Mouse (Mus musculus): ENCODE results near the gene Nkiras2. TPM values are rescaled to one million over a fixed set of nuclear protein-coding genes. Genes with fewer than 3 reads are reported as not detected.

Nkiras2 gene
- polyA plus RNA-seq, 2 experiments, result 15.0 to 16.8 TPM

DNA sequence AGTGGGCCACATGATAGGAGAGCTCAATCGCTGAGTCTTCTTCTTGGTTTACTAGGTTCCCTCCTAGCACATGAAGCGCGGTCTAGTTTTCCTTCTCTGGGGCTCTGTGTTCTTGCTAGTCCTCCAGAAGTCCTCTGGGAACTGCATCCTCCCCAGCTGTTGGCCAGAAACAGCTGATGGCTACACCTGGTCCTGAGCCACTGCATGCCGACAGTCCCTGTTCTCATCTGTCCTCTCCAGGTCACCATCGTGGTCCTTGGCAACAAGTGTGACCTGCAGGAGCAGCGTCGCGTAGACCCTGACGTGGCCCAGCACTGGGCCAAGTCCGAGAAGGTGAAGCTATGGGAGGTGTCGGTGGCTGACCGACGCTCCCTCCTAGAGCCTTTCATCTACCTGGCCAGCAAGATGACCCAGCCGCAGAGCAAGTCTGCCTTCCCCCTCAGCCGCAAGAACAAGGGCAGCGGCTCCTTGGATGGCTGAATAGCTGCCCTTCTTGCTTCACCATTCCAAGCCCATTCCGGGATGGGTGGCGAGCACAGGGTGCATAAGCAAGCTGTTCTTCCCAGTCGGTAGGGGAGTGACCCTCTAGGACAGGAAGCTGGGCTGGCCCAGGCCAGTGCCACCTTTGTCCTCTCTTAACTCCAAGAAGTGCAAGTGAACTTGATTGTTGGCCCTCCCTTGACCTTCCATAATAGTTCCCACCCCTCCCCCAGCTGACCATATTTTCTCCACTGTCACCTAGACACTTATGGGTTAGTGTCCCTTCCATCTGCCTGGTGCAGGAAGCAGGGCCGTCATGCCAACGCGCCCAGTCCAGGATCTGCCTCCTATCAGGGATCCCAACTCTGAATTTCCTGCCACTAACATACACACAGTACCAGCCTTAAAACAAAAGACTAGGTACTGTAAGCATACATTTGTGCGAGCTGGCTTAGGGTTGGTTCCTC, 7.0 kb downstream of the Nkiras2 start:
- no peak overlapping the region for H3K4me3 ChIP-seq (ENCODE audit: insufficient read depth in 1 of 2, low read depth in 2 of 2, low read length in 2 of 2)
- H3K36me3 ChIP-seq (replicated peaks; ENCODE audit: control insufficient read depth, insufficient read depth, low read depth), result peaks cover 3% of the 10 kb centered on the region; the same call in 1 of the 2 replicates
- H3K4me2 ChIP-seq (ENCODE audit: low read depth), result no peak overlapping the region
- peaks cover 5 to 20% of the 10 kb centered on the region in 2 experiments for H3K4me1 ChIP-seq (replicated peaks; ENCODE audit: control insufficient read depth in 2 of 2, insufficient read depth in 2 of 2, low read length in 1 of 2)
- TF ChIP-seq EP300 (IDR thresholded peaks at IDR 0.05; ENCODE audit: low read depth) (no peak), CTCF (IDR thresholded peaks at IDR 0.05; ENCODE audit: low read depth) (no peak)
- H3K27ac ChIP-seq, result no peak overlapping the region
- no peaks in the 10 kb centered on the region for H3K27me3 ChIP-seq (ENCODE audit: control insufficient read depth, insufficient read depth, low read length)
- H3K9me3 ChIP-seq (ENCODE audit: control insufficient read depth, low read length), result no peaks in the 10 kb centered on the region
- no peak overlapping the region for H3K9ac ChIP-seq (replicated peaks)
- no peak for ATAC-seq (ENCODE audit: insufficient read depth)
- no peak for DNase-seq (ENCODE audit: low read depth in 3 of 3, low spot score in 3 of 3)
- WGBS (ENCODE audit: insufficient replicate concordance), result 86% methylated on average over 23 of the region's 23 CpGs

DNA sequence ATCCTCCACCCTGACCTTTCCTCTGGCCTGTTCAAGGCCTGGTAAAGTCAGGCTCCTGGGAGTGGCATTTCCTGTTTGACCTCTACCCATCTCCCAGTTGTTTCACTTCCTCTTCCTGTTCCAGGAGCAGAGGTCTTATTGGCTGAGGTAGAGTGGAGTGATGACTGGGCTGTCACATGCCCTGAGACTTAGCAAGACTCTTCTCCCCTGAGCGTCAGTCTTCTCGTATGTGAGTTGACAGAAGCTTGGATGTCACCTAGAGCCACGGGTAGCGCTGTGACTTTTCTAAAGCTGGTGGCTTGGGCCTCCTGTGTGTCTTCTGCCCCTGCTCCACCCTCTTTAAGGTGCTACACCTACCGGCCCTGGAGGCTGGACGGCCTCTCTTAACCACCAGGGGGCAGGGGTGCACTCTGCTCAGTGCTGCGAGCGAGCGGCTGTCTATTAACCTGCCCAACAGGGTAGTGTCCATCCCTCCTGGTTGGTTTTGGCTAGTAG, 7.7 kb downstream of the Nkiras2 start:
- Histone ChIP-seq H3K27ac (no peak overlapping the region), H3K4me2 (ENCODE audit: low read depth) (no peak overlapping the region; the same call in 1 of the 2 replicates), H3K9ac (replicated peaks) (no peak overlapping the region), H3K4me1 (replicated peaks; ENCODE audit: control insufficient read depth in 2 of 2, insufficient read depth in 2 of 2, low read length in 1 of 2) (peaks cover 5 to 20% of the 10 kb centered on the region in 2 experiments), H3K27me3 (ENCODE audit: control insufficient read depth, insufficient read depth, low read length) (no peaks in the 10 kb centered on the region), H3K9me3 (ENCODE audit: control insufficient read depth, low read length) (no peaks in the 10 kb centered on the region), H3K4me3 (ENCODE audit: insufficient read depth in 1 of 2, low read depth in 2 of 2, low read length in 2 of 2) (no peak overlapping the region), H3K36me3 (replicated peaks; ENCODE audit: control insufficient read depth, insufficient read depth, low read depth) (peaks cover 3% of the 10 kb centered on the region; the same call in 1 of the 2 replicates)
- 9% methylated on average over 9 of the region's 9 CpGs for WGBS (ENCODE audit: insufficient replicate concordance)
- peak; percentile 34 to 47 (median 41) for DNase-seq (ENCODE audit: low read depth in 3 of 3, low spot score in 3 of 3)
- no peak for TF ChIP-seq EP300 (IDR thresholded peaks at IDR 0.05; ENCODE audit: low read depth)
- peak; percentile 94 for TF ChIP-seq CTCF (IDR thresholded peaks at IDR 0.05; ENCODE audit: low read depth)
- ATAC-seq (ENCODE audit: insufficient read depth), result peak; percentile 50; the same call in 1 of the 2 replicates

DNA sequence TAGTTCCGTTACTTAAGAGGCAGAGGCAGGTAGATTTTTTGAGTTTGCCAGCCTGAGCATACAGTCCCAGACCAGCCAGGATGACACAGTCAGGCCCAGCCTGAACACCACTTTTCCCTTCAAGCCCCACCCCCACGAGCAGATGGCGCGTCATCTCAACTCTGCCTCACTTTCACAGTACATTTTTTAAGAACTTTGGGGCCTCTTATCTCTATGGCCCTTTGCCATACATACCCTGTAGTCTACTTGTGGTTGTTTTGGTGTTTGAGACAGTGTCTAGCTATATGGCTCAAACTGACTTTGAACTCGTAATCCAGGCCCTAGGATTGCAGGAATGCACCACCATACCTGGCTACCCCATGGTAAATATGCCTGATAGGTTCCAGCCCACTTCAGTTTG, 9.0 kb downstream of the Nkiras2 start:
- H3K27me3 ChIP-seq (ENCODE audit: control insufficient read depth, insufficient read depth, low read length), result no peaks in the 10 kb centered on the region
- H3K36me3 ChIP-seq (replicated peaks; ENCODE audit: control insufficient read depth, insufficient read depth, low read depth), result peaks cover 3% of the 10 kb centered on the region; the same call in 1 of the 2 replicates
- H3K9me3 ChIP-seq (ENCODE audit: control insufficient read depth, low read length), result no peaks in the 10 kb centered on the region
- WGBS (ENCODE audit: insufficient replicate concordance), result 46% methylated on average over 5 of the region's 5 CpGs
- TF ChIP-seq EP300 (IDR thresholded peaks at IDR 0.05; ENCODE audit: low read depth) (no peak), CTCF (IDR thresholded peaks at IDR 0.05; ENCODE audit: low read depth) (no peak)
- no peak for ATAC-seq (ENCODE audit: insufficient read depth)
- no peak overlapping the region for H3K9ac ChIP-seq (replicated peaks)
- no peak overlapping the region for H3K4me3 ChIP-seq (ENCODE audit: insufficient read depth in 1 of 2, low read depth in 2 of 2, low read length in 2 of 2)
- DNase-seq (ENCODE audit: low read depth in 3 of 3, low spot score in 3 of 3), result no peak
- peaks cover 5 to 17% of the 10 kb centered on the region in 2 experiments for H3K4me1 ChIP-seq (replicated peaks; ENCODE audit: control insufficient read depth in 2 of 2, insufficient read depth in 2 of 2, low read length in 1 of 2)
- H3K4me2 ChIP-seq (ENCODE audit: low read depth), result no peak overlapping the region
- no peak overlapping the region for H3K27ac ChIP-seq

DNA sequence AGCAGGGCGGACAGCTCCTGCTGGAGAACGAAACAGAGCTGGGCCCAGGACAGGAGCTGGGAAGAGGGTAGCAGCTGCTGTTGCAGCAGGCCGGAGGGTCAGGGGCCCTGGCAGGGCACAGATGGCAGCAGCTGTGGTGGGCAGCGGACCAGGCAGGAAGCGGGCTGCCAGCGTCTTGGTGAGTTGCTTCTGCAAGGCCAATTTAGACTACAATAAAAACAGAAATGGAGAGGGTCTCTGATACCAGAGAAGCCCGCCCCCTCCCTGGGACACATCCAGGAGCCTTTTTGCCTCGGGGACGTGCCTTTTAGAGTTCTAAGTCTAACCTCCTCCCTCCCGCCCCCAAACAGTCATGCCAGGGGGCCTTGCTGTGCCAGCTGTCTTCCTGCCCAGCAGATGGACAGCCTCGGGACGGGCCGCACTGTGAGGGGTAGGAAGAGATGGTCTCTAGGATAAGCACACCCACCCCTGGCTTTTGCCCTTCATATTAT, 9.9 kb downstream of the Nkiras2 start:
- H3K4me2 ChIP-seq (ENCODE audit: low read depth), result no peak overlapping the region
- WGBS (ENCODE audit: insufficient replicate concordance), result 55% methylated on average over 13 of the region's 13 CpGs
- no peak overlapping the region for H3K9ac ChIP-seq (replicated peaks)
- no peak overlapping the region for H3K27ac ChIP-seq
- no peak overlapping the region for H3K4me3 ChIP-seq (ENCODE audit: insufficient read depth in 1 of 2, low read depth in 2 of 2, low read length in 2 of 2)
- no peaks in the 10 kb centered on the region for H3K9me3 ChIP-seq (ENCODE audit: control insufficient read depth, low read length)
- TF ChIP-seq CTCF (IDR thresholded peaks at IDR 0.05; ENCODE audit: low read depth), result no peak
- TF ChIP-seq EP300 (IDR thresholded peaks at IDR 0.05; ENCODE audit: low read depth), result no peak
- no peaks in the 10 kb centered on the region for H3K27me3 ChIP-seq (ENCODE audit: control insufficient read depth, insufficient read depth, low read length)
- no peak for ATAC-seq (ENCODE audit: insufficient read depth)
- H3K36me3 ChIP-seq (replicated peaks; ENCODE audit: control insufficient read depth, insufficient read depth, low read depth), result peaks cover 3% of the 10 kb centered on the region; the same call in 1 of the 2 replicates
- no peak for DNase-seq (ENCODE audit: low read depth in 3 of 3, low spot score in 3 of 3)
- peaks cover 1 to 14% of the 10 kb centered on the region in 2 experiments for H3K4me1 ChIP-seq (replicated peaks; ENCODE audit: control insufficient read depth in 2 of 2, insufficient read depth in 2 of 2, low read length in 1 of 2)

DNA sequence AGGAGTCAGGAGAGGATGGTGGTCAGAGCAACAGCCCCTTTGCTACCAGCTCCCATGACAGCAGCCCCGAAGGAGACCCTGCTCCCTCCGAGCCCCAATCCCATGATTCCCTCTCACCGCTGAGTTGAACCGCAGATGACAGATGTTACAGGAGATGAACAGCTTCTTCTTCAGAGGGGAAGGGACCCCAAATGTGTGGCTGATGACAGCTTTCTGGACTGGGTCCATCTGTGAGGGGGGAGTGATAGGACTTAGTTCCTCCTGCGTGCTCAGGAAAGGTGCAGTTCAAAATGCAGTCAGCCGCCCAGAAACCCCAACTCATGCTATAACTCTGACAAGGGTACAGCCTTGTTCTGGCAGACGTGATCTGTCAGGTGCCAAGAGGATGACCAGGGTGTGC, 15.5 kb downstream of the Nkiras2 start:
- Histone ChIP-seq H3K27ac (no peak overlapping the region), H3K9ac (replicated peaks) (no peak overlapping the region), H3K9me3 (ENCODE audit: control insufficient read depth, low read length) (no peaks in the 10 kb centered on the region), H3K4me2 (ENCODE audit: low read depth) (no peak overlapping the region), H3K36me3 (replicated peaks; ENCODE audit: control insufficient read depth, insufficient read depth, low read depth) (no peaks in the 10 kb centered on the region), H3K4me1 (replicated peaks; ENCODE audit: control insufficient read depth in 2 of 2, insufficient read depth in 2 of 2, low read length in 1 of 2) (no peaks in the 10 kb centered on the region), H3K4me3 (ENCODE audit: insufficient read depth in 1 of 2, low read depth in 2 of 2, low read length in 2 of 2) (no peak overlapping the region), H3K27me3 (ENCODE audit: control insufficient read depth, insufficient read depth, low read length) (peaks cover 3% of the 10 kb centered on the region)
- ATAC-seq (ENCODE audit: insufficient read depth) (no peak), DNase-seq (ENCODE audit: low read depth in 3 of 3, low spot score in 3 of 3) (no peak)
- no peak for TF ChIP-seq EP300 (IDR thresholded peaks at IDR 0.05; ENCODE audit: low read depth)
- no peak for TF ChIP-seq CTCF (IDR thresholded peaks at IDR 0.05; ENCODE audit: low read depth)
- WGBS (ENCODE audit: insufficient replicate concordance), result 43% methylated on average over 7 of the region's 7 CpGs

Measured in liver, embryonic 14.5 days (tissue).